Mouse (Mus musculus): ENCODE results near the gene C130026I21Rik. TPM values are rescaled to one million over a fixed set of nuclear protein-coding genes. Genes with fewer than 3 reads are reported as not detected.
"Not testable (repeated sequence)": the region's sequence is repeated elsewhere in the genome, so short reads cannot be mapped to it uniquely, and the experiment has no call there.

Gene C130026I21Rik
- total and polyA plus RNA-seq, 2 experiments from 2014 or later = 0.33 TPM; not detected in 1

GRCm38 (mm10) chr1:85110876-85111275, 159.5 kb downstream of the C130026I21Rik start:
- H3K9me3 ChIP-seq (ENCODE audit: low read length); H3K4me1 ChIP-seq (ENCODE audit: insufficient read depth); H3K9ac ChIP-seq; DNase-seq; H3K27ac ChIP-seq (ENCODE audit: low read depth, low read length); ATAC-seq; H3K36me3 ChIP-seq (ENCODE audit: insufficient read depth); H3K4me3 ChIP-seq (ENCODE audit: low read depth, low read length); H3K27me3 ChIP-seq (ENCODE audit: insufficient read depth, low read length); H3K4me2 ChIP-seq (ENCODE audit: low read depth): not testable (repeated sequence)
- 84% methylated on average over 2 of the region's 3 CpGs for WGBS

GRCm38 (mm10) chr1:85109753-85110152, 160.6 kb downstream of the C130026I21Rik start, which contains the start of gene A530032D15Rik:
Gene A530032D15Rik (minus strand): TSS chr1:85109853.
- H3K36me3 ChIP-seq (ENCODE audit: insufficient read depth); H3K9me3 ChIP-seq (ENCODE audit: low read length); DNase-seq; H3K27ac ChIP-seq (ENCODE audit: low read depth, low read length); H3K27me3 ChIP-seq (ENCODE audit: insufficient read depth, low read length); H3K9ac ChIP-seq; H3K4me2 ChIP-seq (ENCODE audit: low read depth); ATAC-seq; H3K4me1 ChIP-seq (ENCODE audit: insufficient read depth); H3K4me3 ChIP-seq (ENCODE audit: low read depth, low read length): not testable (repeated sequence)
- no CpG with 5 or more reads among the region's 7 CpGs for WGBS

GRCm38 (mm10) chr1:85106013-85106412, 164.4 kb downstream of the C130026I21Rik start:
- H3K4me2 ChIP-seq (ENCODE audit: low read depth); H3K36me3 ChIP-seq (ENCODE audit: insufficient read depth); H3K4me3 ChIP-seq (ENCODE audit: low read depth, low read length); DNase-seq; H3K9me3 ChIP-seq (ENCODE audit: low read length); H3K4me1 ChIP-seq (ENCODE audit: insufficient read depth); H3K27me3 ChIP-seq (ENCODE audit: insufficient read depth, low read length); ATAC-seq; H3K9ac ChIP-seq; H3K27ac ChIP-seq (ENCODE audit: low read depth, low read length): not testable (repeated sequence)
- whole genome bisulfite sequencing = 74% methylated on average over 5 of the region's 6 CpGs

GRCm38 (mm10) chr1:85105336-85105735, 165.0 kb downstream of the C130026I21Rik start:
- DNase-seq; H3K27me3 ChIP-seq (ENCODE audit: insufficient read depth, low read length); H3K4me2 ChIP-seq (ENCODE audit: low read depth); H3K36me3 ChIP-seq (ENCODE audit: insufficient read depth); H3K4me1 ChIP-seq (ENCODE audit: insufficient read depth); H3K4me3 ChIP-seq (ENCODE audit: low read depth, low read length); H3K9me3 ChIP-seq (ENCODE audit: low read length); H3K9ac ChIP-seq; ATAC-seq; H3K27ac ChIP-seq (ENCODE audit: low read depth, low read length): not testable (repeated sequence)
- 80% methylated on average over 4 of the region's 4 CpGs for WGBS

GRCm38 (mm10) chr1:85101754-85102153, 168.6 kb downstream of the C130026I21Rik start:
- not testable (repeated sequence) for ATAC-seq; H3K27ac ChIP-seq (ENCODE audit: low read depth, low read length); H3K4me3 ChIP-seq (ENCODE audit: low read depth, low read length); H3K9me3 ChIP-seq (ENCODE audit: low read length); H3K4me2 ChIP-seq (ENCODE audit: low read depth); DNase-seq; H3K27me3 ChIP-seq (ENCODE audit: insufficient read depth, low read length); H3K36me3 ChIP-seq (ENCODE audit: insufficient read depth); H3K9ac ChIP-seq; H3K4me1 ChIP-seq (ENCODE audit: insufficient read depth)
- WGBS = 89% methylated on average over 4 of the region's 4 CpGs

- not testable (repeated sequence) for H3K4me2 ChIP-seq (ENCODE audit: low read depth); H3K27me3 ChIP-seq (ENCODE audit: insufficient read depth, low read length); H3K27ac ChIP-seq (ENCODE audit: low read depth, low read length); H3K9me3 ChIP-seq (ENCODE audit: low read length); H3K4me1 ChIP-seq (ENCODE audit: insufficient read depth); ATAC-seq; H3K4me3 ChIP-seq (ENCODE audit: low read depth, low read length); H3K36me3 ChIP-seq (ENCODE audit: insufficient read depth); DNase-seq; H3K9ac ChIP-seq
- 70% methylated on average over 1 of the region's 1 CpGs for WGBS
Observed at GRCm38 (mm10) chr1:85099864-85100263, 170.5 kb downstream of the C130026I21Rik start, which contains the start of gene Gm10553. Gene Gm10553 (plus strand): TSS chr1:85100164.

- ATAC-seq = not testable (repeated sequence)
- WGBS = 78% methylated on average over 6 of the region's 7 CpGs
Observed at GRCm38 (mm10) chr1:85099081-85099480, 171.3 kb downstream of the C130026I21Rik start.

GRCm38 (mm10) chr1:85093011-85093572, 177.3 kb downstream of the C130026I21Rik start:
- not testable (repeated sequence) for ATAC-seq; H3K36me3 ChIP-seq (ENCODE audit: insufficient read depth)
- WGBS = 84% methylated on average over 6 of the region's 7 CpGs

More at GRCm38 (mm10) chr1:85099081-85099480, 171.3 kb downstream of the C130026I21Rik start:
- H3K36me3 ChIP-seq (ENCODE audit: insufficient read depth); H3K27me3 ChIP-seq (ENCODE audit: insufficient read depth, low read length); H3K9me3 ChIP-seq (ENCODE audit: low read length); H3K27ac ChIP-seq (ENCODE audit: low read depth, low read length); H3K4me1 ChIP-seq (ENCODE audit: insufficient read depth); H3K4me3 ChIP-seq (ENCODE audit: low read depth, low read length); DNase-seq; H3K9ac ChIP-seq; H3K4me2 ChIP-seq (ENCODE audit: low read depth): not testable (repeated sequence)

GRCm38 (mm10) chr1:85092169-85092568, 178.2 kb downstream of the C130026I21Rik start:
- not testable (repeated sequence) for DNase-seq; H3K4me3 ChIP-seq (ENCODE audit: low read depth, low read length); H3K36me3 ChIP-seq (ENCODE audit: insufficient read depth); H3K27me3 ChIP-seq (ENCODE audit: insufficient read depth, low read length); H3K4me1 ChIP-seq (ENCODE audit: insufficient read depth); H3K9me3 ChIP-seq (ENCODE audit: low read length); H3K27ac ChIP-seq (ENCODE audit: low read depth, low read length); H3K4me2 ChIP-seq (ENCODE audit: low read depth); H3K9ac ChIP-seq; ATAC-seq
- WGBS = 41% methylated on average over 1 of the region's 3 CpGs

More at GRCm38 (mm10) chr1:85093011-85093572, 177.3 kb downstream of the C130026I21Rik start:
- not testable (repeated sequence) for H3K4me1 ChIP-seq (ENCODE audit: insufficient read depth); H3K4me3 ChIP-seq (ENCODE audit: low read depth, low read length); H3K9me3 ChIP-seq (ENCODE audit: low read length); H3K27me3 ChIP-seq (ENCODE audit: insufficient read depth, low read length); H3K9ac ChIP-seq; DNase-seq; H3K4me2 ChIP-seq (ENCODE audit: low read depth); H3K27ac ChIP-seq (ENCODE audit: low read depth, low read length)

- not testable (repeated sequence) for H3K9ac ChIP-seq; DNase-seq; H3K4me2 ChIP-seq (ENCODE audit: low read depth); H3K4me1 ChIP-seq (ENCODE audit: insufficient read depth); H3K9me3 ChIP-seq (ENCODE audit: low read length); H3K36me3 ChIP-seq (ENCODE audit: insufficient read depth); ATAC-seq; H3K27ac ChIP-seq (ENCODE audit: low read depth, low read length); H3K4me3 ChIP-seq (ENCODE audit: low read depth, low read length); H3K27me3 ChIP-seq (ENCODE audit: insufficient read depth, low read length)
- 67% methylated on average over 1 of the region's 1 CpGs for WGBS
Observed at GRCm38 (mm10) chr1:85086211-85086610, 184.2 kb downstream of the C130026I21Rik start.

All from forebrain, postnatal 0 days (tissue).